Mouse (Mus musculus) C2C12 (cell line): ENCODE measurements around the gene Crebl2. TPM values are rescaled to one million over a fixed set of nuclear protein-coding genes. Genes with fewer than 3 reads are reported as not detected.
A peak's percentile ranks its signal among the peaks of the same experiment; 100 is the strongest.

Experiments
- H3K27me3 ChIP-seq: one replicate; pipeline ENCODE4 v1.6.1; 2011; ENCODE audit not compliant: control insufficient read depth, insufficient read depth, insufficient read length
- H3K36me3 ChIP-seq: one replicate; pipeline ENCODE4 v1.6.1; 2011; ENCODE audit not compliant: control insufficient read depth, insufficient read depth
- H3K4me3 ChIP-seq: one replicate; pipeline ENCODE4 v1.5.1; 2011; ENCODE audit warnings: mild to moderate bottlenecking, control low read depth; ENCODE audit not compliant: poor library complexity, insufficient read depth, severe bottlenecking
- H3K79me2 ChIP-seq: one replicate; pipeline ENCODE4 v1.6.1; 2011; ENCODE audit not compliant: control insufficient read depth, insufficient read depth
- H3K79me3 ChIP-seq: one replicate; pipeline ENCODE4 v1.6.1; 2011; ENCODE audit warnings: low read depth, control low read depth
- H3ac ChIP-seq: one replicate; pipeline ENCODE3; 2011; ENCODE audit warnings: low read depth; ENCODE audit not compliant: control insufficient read depth, insufficient read length
- CEBPB ChIP-seq: IDR thresholded peaks from one replicate; pipeline ENCODE4 v1.6.1; 2011; ENCODE audit warnings: low read depth, mild to moderate bottlenecking, control low read depth, moderate library complexity
- CTCF ChIP-seq: IDR thresholded peaks from one replicate; pipeline ENCODE4 v1.5.1; 2011; ENCODE audit not compliant: control insufficient read depth, insufficient read depth, insufficient read length
- FOSL1 ChIP-seq: IDR thresholded peaks from one replicate; pipeline ENCODE4 v1.8.0; 2011; ENCODE audit warnings: mild to moderate bottlenecking, low read length; ENCODE audit not compliant: poor library complexity, insufficient read depth, severe bottlenecking
- MAX ChIP-seq: IDR thresholded peaks from one replicate; pipeline ENCODE4 v1.6.1; 2011; ENCODE audit warnings: mild to moderate bottlenecking, control low read depth
- MYOD1 ChIP-seq: IDR thresholded peaks from one replicate; pipeline ENCODE4 v1.6.1; 2011; ENCODE audit warnings: low read depth; ENCODE audit not compliant: control insufficient read depth, insufficient read length
- MYOG ChIP-seq: IDR thresholded peaks from one replicate; pipeline ENCODE4 v1.6.1; 2011; ENCODE audit not compliant: control insufficient read depth, insufficient read length; ENCODE audit errors: extremely low read depth
- USF1 ChIP-seq: IDR thresholded peaks from one replicate; pipeline ENCODE4 v1.6.1; 2011; ENCODE audit warnings: low read depth, mild to moderate bottlenecking, control low read depth, moderate library complexity
- polyA plus RNA-seq: library from polyadenylated mRNA; unstranded; fragments of >200 nt; fragmentation: generic; extraction: Trizol; gene quantifications from one replicate; pipeline ENCODE4 v1.2.1, GENCODE M21; 2012; ENCODE audit warnings: missing spikeins

The Crebl2 gene
- polyA plus RNA-seq, 1 experiment = 0.74 TPM

DNA sequence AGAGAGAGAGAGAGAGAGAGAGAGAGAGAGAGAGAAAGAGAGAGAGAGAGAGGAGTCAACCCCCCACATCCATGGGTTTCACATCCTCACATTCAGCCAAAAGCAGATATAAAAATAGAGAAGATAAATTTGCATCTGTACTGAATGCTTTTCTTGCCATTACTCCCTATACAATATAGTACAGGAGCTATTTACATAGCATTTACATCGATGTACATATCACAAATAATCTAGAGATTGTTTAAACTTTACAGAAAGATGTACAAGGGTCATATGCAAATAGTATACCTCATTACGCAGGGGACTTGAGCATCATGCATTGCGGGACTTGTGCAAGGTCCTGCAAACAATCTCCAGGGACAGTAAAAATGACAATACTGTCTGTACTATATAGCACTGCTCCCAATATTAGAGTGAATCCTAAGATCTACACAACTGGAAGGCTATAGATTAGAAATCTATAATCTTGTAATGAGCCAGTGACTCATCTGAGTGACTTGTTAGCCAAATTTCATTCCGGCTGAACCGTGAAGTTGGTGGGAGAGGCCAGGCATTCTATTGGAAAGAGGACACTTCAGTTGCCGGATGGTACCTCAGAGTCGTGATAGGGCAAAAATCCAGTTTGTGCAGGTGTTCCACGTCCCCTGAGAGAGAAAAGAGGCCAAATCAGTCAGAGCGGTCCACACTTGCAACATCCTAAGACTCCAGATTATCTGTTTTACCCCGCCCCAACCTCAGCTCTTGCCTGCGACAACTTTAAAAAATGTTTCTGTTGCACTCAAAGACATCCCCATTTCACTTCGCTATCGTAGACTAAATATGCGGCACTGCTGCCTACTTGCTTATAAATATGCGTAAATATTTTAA, 66.8 kb downstream of the Crebl2 start:
- H3K27me3 ChIP-seq = no peaks in the 10 kb centered on the region
- no peaks in the 10 kb centered on the region for H3K36me3 ChIP-seq
- no peaks in the 10 kb centered on the region for H3K79me2 ChIP-seq
- no peak overlapping the region for H3K4me3 ChIP-seq
- no peak overlapping the region for H3ac ChIP-seq
- TF ChIP-seq CTCF (no peak), FOSL1 (no peak)
- H3K79me3 ChIP-seq = peaks cover 2% of the 10 kb centered on the region

DNA sequence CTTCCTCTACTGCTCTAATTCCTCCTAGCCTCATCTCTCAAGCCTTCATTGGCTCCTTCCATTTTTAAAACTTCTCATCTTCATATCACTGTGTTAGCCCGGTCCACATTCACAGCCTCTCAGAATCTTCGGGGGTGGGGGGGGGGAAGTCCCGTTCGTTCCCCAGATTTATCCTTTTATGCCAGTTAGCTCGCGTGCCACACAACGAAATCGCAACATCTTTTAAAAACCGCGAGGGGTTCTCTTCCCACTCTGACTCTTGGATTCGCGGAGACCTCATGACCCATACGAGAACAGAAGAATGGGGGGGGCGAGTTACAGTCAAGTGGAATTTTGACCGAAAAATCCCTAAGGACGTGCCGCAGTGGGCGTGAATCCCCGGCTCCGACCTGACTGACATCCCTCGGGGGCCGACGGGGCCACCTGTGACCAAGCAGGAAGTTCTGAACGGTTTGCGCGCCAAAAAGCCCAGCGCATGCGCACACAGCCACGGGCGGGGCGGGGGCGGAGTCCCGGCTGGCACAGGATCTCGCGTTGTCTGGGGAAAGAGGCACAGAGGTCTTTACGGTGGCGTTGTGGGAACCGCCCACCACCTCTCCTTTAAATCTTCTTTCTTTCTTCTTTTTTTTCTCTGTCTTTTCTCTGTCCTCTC, 67.6 kb downstream of the Crebl2 start:
- Histone ChIP-seq H3K79me3 (peaks cover 2% of the 10 kb centered on the region), H3K36me3 (no peaks in the 10 kb centered on the region), H3K4me3 (peak overlapping the region; percentile 45), H3ac (peak overlapping the region; percentile 73), H3K79me2 (no peaks in the 10 kb centered on the region), H3K27me3 (no peaks in the 10 kb centered on the region)
- no peak for TF ChIP-seq MYOG
- no peak for TF ChIP-seq CEBPB
- no peak for TF ChIP-seq FOSL1
- TF ChIP-seq USF1 = no peak
- TF ChIP-seq MYOD1 = no peak
- TF ChIP-seq CTCF = no peak
- peak; percentile 89 for TF ChIP-seq MAX

DNA sequence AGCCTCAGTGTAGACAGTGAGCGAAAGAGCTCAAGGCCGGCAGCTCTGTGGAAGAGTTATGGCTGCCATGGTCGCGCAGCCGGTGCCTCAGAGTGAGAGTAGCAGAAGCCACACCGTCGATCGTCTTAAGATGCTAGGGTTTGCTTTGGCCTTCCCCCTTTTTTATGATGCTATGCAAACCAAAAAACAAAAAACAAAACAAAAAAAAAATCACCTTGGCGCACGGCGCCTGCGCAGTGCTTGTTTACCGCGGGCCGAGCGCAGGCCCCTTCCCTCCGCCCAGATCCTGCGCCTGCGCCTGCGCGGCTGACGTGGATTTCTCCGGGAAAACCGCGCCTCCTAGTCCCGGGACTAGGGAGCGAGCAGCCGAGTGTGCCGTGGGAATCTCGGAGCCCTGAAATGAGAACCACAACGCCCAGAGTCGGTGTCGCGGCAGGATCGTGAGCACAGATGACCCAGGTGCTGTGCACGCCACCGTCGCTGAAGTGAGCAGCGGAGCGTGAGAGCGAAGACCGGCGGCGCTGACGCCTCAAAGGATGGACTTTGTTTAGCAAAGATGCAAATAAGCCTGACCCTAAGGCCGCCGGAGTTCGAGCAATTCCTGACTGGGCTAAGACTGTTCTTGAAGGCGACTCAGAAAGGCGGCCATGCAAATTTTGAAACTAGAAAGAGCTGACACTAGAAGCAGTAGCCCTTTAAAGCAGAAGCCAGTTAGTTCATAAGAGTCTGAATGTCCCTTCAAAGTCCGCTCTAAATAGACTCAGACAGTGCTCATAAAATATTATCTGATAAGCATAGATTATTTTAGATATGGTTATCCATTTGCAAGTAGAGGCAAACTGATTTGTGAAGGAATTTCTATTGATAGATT, 68.4 kb downstream of the Crebl2 start, which contains the start of gene Gpr19:
Gene Gpr19 (minus strand): TSS at position 484 of the 871 bp plus-strand sequence.
- Histone ChIP-seq H3K79me2 (no peaks in the 10 kb centered on the region), H3K79me3 (peaks cover 2% of the 10 kb centered on the region), H3K4me3 (peak within 1 kb of the TSS; percentile 45), H3K27me3 (no peaks in the 10 kb centered on the region), H3K36me3 (no peaks in the 10 kb centered on the region), H3ac (peak within 1 kb of the TSS; percentile 89)
- TF ChIP-seq MYOG (no peak), CEBPB (no peak), MAX (peak; percentile 67), USF1 (no peak), CTCF (no peak), FOSL1 (no peak), MYOD1 (no peak)

DNA sequence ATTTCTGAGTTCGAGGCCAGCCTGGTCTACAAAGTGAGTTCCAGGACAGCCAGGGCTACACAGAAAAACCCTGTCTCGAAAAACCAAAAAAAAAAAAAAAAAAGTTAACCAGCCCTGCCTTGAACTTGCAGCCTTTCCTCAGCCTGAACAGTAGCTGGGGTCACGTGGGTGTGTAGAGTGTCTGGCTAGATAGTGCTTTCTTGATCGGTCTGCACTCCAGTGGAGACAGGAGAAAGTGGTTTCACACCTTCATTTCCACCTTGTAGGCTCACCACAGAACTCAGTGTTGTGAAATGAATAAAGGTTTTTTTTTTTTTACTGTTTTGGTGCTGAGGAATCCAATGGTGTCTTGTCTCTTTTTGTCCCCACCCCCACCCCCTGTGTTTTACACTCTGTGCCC, 73.4 kb downstream of the Crebl2 start:
- no peaks in the 10 kb centered on the region for H3K27me3 ChIP-seq
- H3K4me3 ChIP-seq = no peak overlapping the region
- H3K79me3 ChIP-seq = peaks cover 2% of the 10 kb centered on the region
- TF ChIP-seq CEBPB = no peak
- TF ChIP-seq CTCF = no peak
- TF ChIP-seq FOSL1 = no peak
- TF ChIP-seq USF1 = no peak
- TF ChIP-seq MAX = no peak
- no peak for TF ChIP-seq MYOD1
- TF ChIP-seq MYOG = no peak
- no peak overlapping the region for H3ac ChIP-seq
- no peaks in the 10 kb centered on the region for H3K36me3 ChIP-seq
- no peaks in the 10 kb centered on the region for H3K79me2 ChIP-seq
